Mouse (Mus musculus) heart, postnatal 14 days (tissue): ENCODE measurements at regions not wholly inside any gene's neighbourhood (a gene's known extent, or its start where the extent isn't known, plus 50 kb on each side); places are given as distances from the start of the nearest gene placed in this dataset.

Experiments used
- DNase-seq, 2 experiments: peaks; one replicate each; pipeline ENCODE4 v3.0.0; 2021 to 2022
- intact Hi-C: fragments of 180-260 bp; cut with DNase I; formaldehyde crosslinking; loops from one replicate; pipeline ENCODE4 v1.15.1; 2025

- no peak for DNase-seq
- intact Hi-C loops: no loop called here
These were observed 59.7 kb upstream of the Ikzf2 start for GRCm38 (mm10) chr1:69746575-69747290.

GRCm38 (mm10) chr1:69752724-69753123 is 65.7 kb upstream of the Ikzf2 start:
- DNase-seq: no peak
- intact Hi-C loops: no loop called here

GRCm38 (mm10) chr1:69757702-69758101 is 69.1 kb upstream of the Spag16 start:
- no peak for DNase-seq
- intact Hi-C loops: no loop called here

GRCm38 (mm10) chr1:69759544-69759943 is 67.2 kb upstream of the Spag16 start:
- intact Hi-C loops: no loop called here
- DNase-seq: no peak

- intact Hi-C loops: no loop called here
- DNase-seq: no peak
These were observed 58.1 kb upstream of the Spag16 start for GRCm38 (mm10) chr1:69768714-69769113.

- DNase-seq: no peak
- intact Hi-C loops: no loop called here
These were observed 56.6 kb upstream of the Spag16 start for GRCm38 (mm10) chr1:69770209-69770608.

GRCm38 (mm10) chr1:69771436-69771835 is 55.3 kb upstream of the Spag16 start:
- DNase-seq: no peak
- intact Hi-C loops: no loop called here

- DNase-seq: no peak
These were observed 51.2 kb upstream of the Spag16 start for GRCm38 (mm10) chr1:69775589-69775988.

More at GRCm38 (mm10) chr1:69775589-69775988, 51.2 kb upstream of the Spag16 start:
- intact Hi-C loops: loop anchor here (5.0 kb wide), 1 partner anchor 533 kb away; no protein-coding TSS in a partner anchor
